Mouse (Mus musculus): Measurements from ENCODE around the gene Tenm3.

DNA sequence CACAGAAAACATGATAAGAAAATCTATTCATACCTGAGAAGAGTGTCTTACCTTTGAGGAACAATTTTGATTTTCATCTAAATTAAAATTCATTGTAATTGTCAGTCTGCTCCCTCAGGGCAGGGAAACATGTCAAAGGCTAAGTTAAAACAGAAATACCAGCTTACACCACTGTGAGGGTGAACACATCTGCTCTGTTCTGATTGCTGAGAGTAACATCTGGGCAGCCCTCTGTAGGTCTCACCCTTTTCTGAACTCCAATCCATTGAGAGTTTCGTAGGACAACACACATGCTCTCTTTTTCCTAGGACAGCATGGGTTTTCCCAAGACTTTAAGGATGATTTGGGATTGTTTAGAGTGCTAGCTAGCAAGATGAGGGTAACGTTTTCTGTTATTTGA is 8.0 kb downstream of the Tenm3 start:
- TF ChIP-seq ZKSCAN1 (IDR thresholded peaks at IDR 0.05; ENCODE audit: borderline replicate concordance, low read depth, low read length): no peak
- TF ChIP-seq POLR2A (IDR thresholded peaks at IDR 0.05; ENCODE audit: low read depth, low read length): no peak
- no peak for TF ChIP-seq CTCF (conservative IDR thresholded peaks at IDR 0.05 in 1 of 2, IDR thresholded peaks at IDR 0.05 in 1 of 2; ENCODE audit: low read depth in 2 of 2, low read length in 2 of 2)
- no peak for TF ChIP-seq RCOR1 (conservative IDR thresholded peaks at IDR 0.05; ENCODE audit: low read depth, low read length)
- TF ChIP-seq ETS1 (conservative IDR thresholded peaks at IDR 0.05; ENCODE audit: low read depth, low read length): no peak
- no peak for TF ChIP-seq E2F4 (IDR thresholded peaks at IDR 0.05; ENCODE audit: insufficient replicate concordance, low read depth, low read length)
- TF ChIP-seq PAX5 (IDR thresholded peaks at IDR 0.05; ENCODE audit: low read length): no peak

All from CH12.LX (cell line).